Mouse (Mus musculus) embryonic fibroblast, embryonic 13.5 days (primary cell): ENCODE measurements at regions not wholly inside any gene's neighbourhood (a gene's known extent, or its start where the extent isn't known, plus 50 kb on each side); places are given as distances from the start of the nearest gene placed in this dataset.

Experiments
- H3K27ac ChIP-seq: 2 replicates; pipeline ENCODE4 v1.5.1; 2012; ENCODE audit warnings: low read length, control low read depth, inconsistent platforms; ENCODE audit not compliant: insufficient read depth
- H3K4me1 ChIP-seq: 2 replicates; pipeline ENCODE4 v1.6.1; 2011; ENCODE audit warnings: low read length; ENCODE audit not compliant: control insufficient read depth, insufficient read depth
- H3K4me3 ChIP-seq: 2 replicates; pipeline ENCODE4 v1.5.1; 2011; ENCODE audit warnings: mild to moderate bottlenecking, control low read depth, low read length; ENCODE audit not compliant: insufficient read depth
- CTCF ChIP-seq: IDR thresholded peaks from 2 replicates; pipeline ENCODE4 v1.5.1; 2011; ENCODE audit warnings: mild to moderate bottlenecking, control low read depth, low read length, moderate library complexity, borderline replicate concordance; ENCODE audit not compliant: insufficient read depth
- POLR2A ChIP-seq: IDR thresholded peaks from 2 replicates; pipeline ENCODE4 v1.6.1; 2011; ENCODE audit warnings: low read depth, mild to moderate bottlenecking, control low read depth, low read length, moderate library complexity

- peaks cover 7% of the 10 kb centered on the region for H3K4me1 ChIP-seq
- TF ChIP-seq POLR2A (no peak), CTCF (no peak)
- no peak overlapping the region for H3K4me3 ChIP-seq
- H3K27ac ChIP-seq = no peak overlapping the region
Observed at GRCm38 (mm10) chr12:79931455-79931854, 181.4 kb downstream of the Zfp36l1 start.

- no peak overlapping the region for H3K4me3 ChIP-seq
- TF ChIP-seq CTCF (no peak), POLR2A (no peak)
- H3K4me1 ChIP-seq = peaks cover 12% of the 10 kb centered on the region
- no peak overlapping the region for H3K27ac ChIP-seq
Observed at GRCm38 (mm10) chr12:79929846-79930245, 183.0 kb downstream of the Zfp36l1 start.

DNA sequence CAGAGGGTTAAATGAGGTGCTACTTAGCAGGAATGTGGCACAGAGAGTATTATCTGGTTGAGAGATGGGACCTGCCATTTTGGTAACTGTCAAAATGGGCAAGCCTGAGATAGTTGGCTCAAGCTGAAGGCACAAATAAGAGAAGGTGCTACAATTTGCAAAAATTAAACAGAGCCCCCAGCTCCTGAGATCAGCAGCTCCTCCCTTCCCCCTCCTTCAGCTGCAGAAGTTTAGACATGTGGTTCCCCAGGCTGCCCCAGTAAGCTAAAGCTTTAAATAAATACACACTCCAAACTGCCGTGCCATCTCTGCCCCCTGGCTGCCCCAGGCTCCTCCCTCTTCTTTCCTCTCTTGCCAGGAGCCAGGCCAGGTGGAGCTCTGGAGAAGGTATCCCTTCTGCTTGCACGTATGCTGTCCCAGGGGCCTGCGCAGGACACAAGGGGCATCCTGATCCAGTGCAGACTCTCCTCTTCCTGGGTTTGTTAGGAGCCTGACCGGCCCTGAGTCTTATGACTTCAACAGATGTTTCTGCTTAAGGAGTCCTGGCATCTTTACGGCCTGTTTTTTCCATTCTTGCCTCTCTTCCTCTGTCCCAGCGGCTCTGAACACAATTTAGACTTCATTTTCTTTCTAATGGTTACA, 184.0 kb downstream of the Zfp36l1 start:
- no peak for TF ChIP-seq CTCF
- 0 out of 2 replicates have a peak, but pooled peaks have one; percentile 2 for TF ChIP-seq POLR2A
- Histone ChIP-seq H3K4me1 (peaks cover 12% of the 10 kb centered on the region), H3K4me3 (no peak overlapping the region), H3K27ac (peak overlapping the region; percentile 90)

- H3K4me3 ChIP-seq = no peak overlapping the region
- peak overlapping the region; percentile 90 for H3K27ac ChIP-seq
- peaks cover 12% of the 10 kb centered on the region for H3K4me1 ChIP-seq
- no peak for TF ChIP-seq CTCF
- TF ChIP-seq POLR2A = peak; percentile 20; the same call in 1 of the 2 replicates
Observed at GRCm38 (mm10) chr12:79928298-79928697, 184.5 kb downstream of the Zfp36l1 start.

DNA sequence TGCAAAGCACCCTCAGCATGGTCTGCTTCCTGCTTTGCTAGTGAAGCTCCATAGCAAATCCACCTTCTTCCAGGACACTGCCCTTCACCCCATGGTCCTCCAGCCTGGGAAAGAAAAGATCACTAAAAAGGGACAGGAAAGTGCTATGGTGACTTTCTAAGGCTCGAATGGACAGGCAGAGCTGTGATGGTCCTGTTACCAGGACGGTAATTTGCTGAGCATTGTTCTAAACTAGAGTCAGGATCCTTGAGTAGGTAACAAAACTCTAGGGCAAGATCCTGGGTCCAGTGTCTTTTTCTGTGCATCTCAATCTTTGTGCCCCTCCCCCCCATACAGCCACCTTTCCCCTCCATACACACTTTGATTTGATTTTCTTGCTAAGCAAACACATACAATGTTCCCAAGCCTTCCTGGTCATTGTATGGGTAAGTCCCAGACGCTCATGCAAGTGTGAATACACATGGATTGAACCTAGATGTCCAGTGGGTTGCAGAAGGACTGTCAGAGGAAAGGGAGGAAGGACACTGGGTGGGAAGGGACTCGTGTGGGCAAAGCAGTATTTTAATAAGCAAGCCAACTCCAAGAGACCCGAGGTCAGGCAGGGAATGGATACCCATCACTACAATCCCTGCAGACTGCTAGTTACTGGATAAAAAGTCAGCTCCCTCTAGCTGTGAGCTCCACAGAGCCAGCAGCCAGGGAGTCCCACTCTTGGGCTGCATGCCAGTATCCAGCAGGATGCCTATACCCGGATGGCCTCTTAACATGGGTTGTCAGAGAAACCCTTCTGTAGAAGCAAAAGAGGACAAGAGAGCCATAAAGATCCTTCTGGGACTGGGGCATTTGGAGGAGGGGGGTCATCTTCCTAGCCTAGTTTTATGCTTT, 186.9 kb downstream of the Zfp36l1 start:
- TF ChIP-seq POLR2A (no peak), CTCF (no peak)
- peaks cover 12% of the 10 kb centered on the region for H3K4me1 ChIP-seq
- no peak overlapping the region for H3K4me3 ChIP-seq
- peak overlapping the region; percentile 90 for H3K27ac ChIP-seq

GRCm38 (mm10) chr12:79924921-79925703, 187.7 kb downstream of the Zfp36l1 start:
- peak; percentile 10; the same call in 1 of the 2 replicates for TF ChIP-seq POLR2A
- no peak for TF ChIP-seq CTCF

GRCm38 (mm10) chr12:79923811-79924210, 189.0 kb downstream of the Zfp36l1 start:
- no peak overlapping the region for H3K4me3 ChIP-seq
- H3K27ac ChIP-seq = no peak overlapping the region

More at GRCm38 (mm10) chr12:79924921-79925703, 187.7 kb downstream of the Zfp36l1 start:
- peaks cover 12% of the 10 kb centered on the region for H3K4me1 ChIP-seq
- peak overlapping the region; percentile 92 for H3K27ac ChIP-seq
- H3K4me3 ChIP-seq = no peak overlapping the region

DNA sequence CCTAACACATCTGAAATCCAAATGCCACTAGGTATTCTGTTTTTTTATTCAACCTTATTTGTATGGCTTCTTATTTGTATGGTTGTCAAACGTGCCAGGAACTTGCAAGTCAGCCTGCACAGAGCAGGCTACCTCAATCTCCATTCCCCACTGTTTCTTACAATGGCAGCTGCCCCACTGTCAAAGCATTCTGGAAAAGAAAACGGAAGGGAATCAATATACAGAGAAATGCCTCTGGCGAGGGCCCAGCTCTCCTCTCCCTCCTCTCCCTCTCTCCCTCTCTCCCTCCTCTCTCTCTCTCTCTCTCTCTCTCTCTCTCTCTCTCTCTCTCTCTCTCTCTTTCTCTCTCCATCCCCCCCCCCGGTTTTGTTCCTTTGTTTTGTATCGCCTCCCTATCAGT, 191.0 kb downstream of the Zfp36l1 start:
- no peak overlapping the region for H3K4me3 ChIP-seq
- H3K4me1 ChIP-seq = peaks cover 14% of the 10 kb centered on the region
- H3K27ac ChIP-seq = no peak overlapping the region
- TF ChIP-seq POLR2A (no peak), CTCF (no peak)

More at GRCm38 (mm10) chr12:79923811-79924210, 189.0 kb downstream of the Zfp36l1 start:
- TF ChIP-seq CTCF (no peak), POLR2A (no peak)
- H3K4me1 ChIP-seq = peaks cover 8% of the 10 kb centered on the region

GRCm38 (mm10) chr12:79918983-79919382, 193.8 kb downstream of the Zfp36l1 start:
- Histone ChIP-seq H3K4me1 (peaks cover 9% of the 10 kb centered on the region), H3K27ac (no peak overlapping the region), H3K4me3 (no peak overlapping the region)
- no peak for TF ChIP-seq POLR2A
- TF ChIP-seq CTCF = no peak
